Mouse (Mus musculus): Measurements from ENCODE around the gene Mlip. TPM values are rescaled to one million over a fixed set of nuclear protein-coding genes. Genes with fewer than 3 reads are reported as not detected.

Gene Mlip
- 0.27 TPM in 1 of 2 replicates, not detected in the other for polyA plus RNA-seq (2014; fragmentation: Nextera tagmentation; extraction: Ambion mirVana)

DNA sequence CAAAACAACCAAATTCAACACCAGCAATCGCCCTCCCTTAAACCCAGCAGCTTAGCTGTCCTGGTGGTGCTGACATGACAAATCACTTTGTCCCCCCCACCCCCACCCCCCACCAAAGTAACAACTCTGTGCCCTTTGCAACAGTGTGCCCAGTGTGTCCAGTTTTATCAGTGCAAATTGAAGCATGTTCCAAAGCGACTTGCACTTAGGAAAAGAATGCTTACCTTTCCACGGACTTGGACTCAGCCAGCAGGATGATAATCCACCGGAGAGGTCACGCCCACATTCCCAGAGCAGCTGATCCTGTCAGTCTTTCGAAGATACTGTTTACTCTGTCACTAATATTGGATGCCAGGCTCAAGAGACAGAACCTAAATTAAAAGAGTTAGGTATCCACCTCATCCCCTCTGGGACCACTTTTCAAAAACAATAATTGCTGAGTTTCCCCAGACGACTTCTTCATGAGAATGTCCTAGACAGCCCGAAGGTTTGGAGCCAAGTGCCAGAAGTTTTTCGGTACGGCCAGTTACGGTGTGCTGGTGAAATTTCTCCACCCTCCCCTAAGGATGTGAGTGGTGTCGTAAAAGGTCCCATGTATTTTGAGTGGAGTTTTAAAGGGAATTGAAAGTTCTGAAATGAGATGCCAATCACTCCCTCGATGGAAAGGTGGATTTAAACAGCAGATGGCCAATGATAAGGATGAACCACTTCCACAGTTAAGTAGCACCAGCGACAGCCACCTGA lies at the start of gene Mlip:
Gene Mlip (minus strand): TSS at position 538 of the 744 bp plus-strand sequence.
- 84% methylated on average over 14 of the region's 14 CpGs for WGBS
- DNase-seq (ENCODE audit: low spot score) (no peak), ATAC-seq (replicated peaks; ENCODE audit: low FRiP score) (no peak)
- H3K9ac ChIP-seq (ENCODE audit: low read length), result no peak within 1 kb of the TSS
- no peak within 1 kb of the TSS for H3K4me3 ChIP-seq (ENCODE audit: low read depth, low read length)
- no peaks in the 10 kb centered on the region for H3K27me3 ChIP-seq (ENCODE audit: control insufficient read depth, insufficient read depth, low read length)
- no peaks in the 10 kb centered on the region for H3K9me3 ChIP-seq (ENCODE audit: control insufficient read depth, low read length)
- H3K4me1 ChIP-seq (replicated peaks; ENCODE audit: control insufficient read depth, insufficient read depth, low read length), result no peaks in the 10 kb centered on the region
- H3K27ac ChIP-seq (ENCODE audit: low read depth, low read length), result no peak within 1 kb of the TSS
- H3K36me3 ChIP-seq (ENCODE audit: control insufficient read depth, insufficient read depth, low read length), result no peaks in the 10 kb centered on the region
- no peak within 1 kb of the TSS for H3K4me2 ChIP-seq (ENCODE audit: low read depth, low read length, severe bottlenecking)

DNA sequence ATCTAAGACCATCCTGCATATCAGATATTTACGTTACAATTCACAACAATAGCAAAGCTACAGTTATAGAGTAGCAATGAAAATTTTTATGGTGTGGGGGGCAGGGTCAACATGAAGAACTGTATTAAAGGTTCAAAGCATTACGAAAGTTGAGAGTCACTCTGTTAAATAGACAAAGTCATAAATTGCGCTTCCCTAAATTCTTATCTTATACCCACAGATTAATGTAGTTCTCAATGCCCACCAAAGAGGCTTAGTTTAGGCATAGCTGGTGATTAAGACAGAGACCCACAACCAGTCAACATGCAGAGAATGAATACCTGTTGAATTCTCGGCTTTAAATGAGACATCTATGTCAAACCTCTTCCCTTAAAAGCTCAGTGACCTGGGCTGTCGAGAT lies 47.0 kb upstream of the Mlip start:
- Histone ChIP-seq H3K27ac (ENCODE audit: low read depth, low read length) (no peak overlapping the region), H3K36me3 (ENCODE audit: control insufficient read depth, insufficient read depth, low read length) (no peaks in the 10 kb centered on the region), H3K27me3 (ENCODE audit: control insufficient read depth, insufficient read depth, low read length) (no peaks in the 10 kb centered on the region), H3K4me1 (replicated peaks; ENCODE audit: control insufficient read depth, insufficient read depth, low read length) (no peaks in the 10 kb centered on the region), H3K9ac (ENCODE audit: low read length) (no peak overlapping the region), H3K4me2 (ENCODE audit: low read depth, low read length, severe bottlenecking) (no peak overlapping the region), H3K4me3 (ENCODE audit: low read depth, low read length) (no peak overlapping the region), H3K9me3 (ENCODE audit: control insufficient read depth, low read length) (no peaks in the 10 kb centered on the region)
- ATAC-seq (replicated peaks; ENCODE audit: low FRiP score), result no peak
- DNase-seq (ENCODE audit: low spot score), result no peak
- WGBS, result 93% methylated on average over 5 of the region's 5 CpGs

DNA sequence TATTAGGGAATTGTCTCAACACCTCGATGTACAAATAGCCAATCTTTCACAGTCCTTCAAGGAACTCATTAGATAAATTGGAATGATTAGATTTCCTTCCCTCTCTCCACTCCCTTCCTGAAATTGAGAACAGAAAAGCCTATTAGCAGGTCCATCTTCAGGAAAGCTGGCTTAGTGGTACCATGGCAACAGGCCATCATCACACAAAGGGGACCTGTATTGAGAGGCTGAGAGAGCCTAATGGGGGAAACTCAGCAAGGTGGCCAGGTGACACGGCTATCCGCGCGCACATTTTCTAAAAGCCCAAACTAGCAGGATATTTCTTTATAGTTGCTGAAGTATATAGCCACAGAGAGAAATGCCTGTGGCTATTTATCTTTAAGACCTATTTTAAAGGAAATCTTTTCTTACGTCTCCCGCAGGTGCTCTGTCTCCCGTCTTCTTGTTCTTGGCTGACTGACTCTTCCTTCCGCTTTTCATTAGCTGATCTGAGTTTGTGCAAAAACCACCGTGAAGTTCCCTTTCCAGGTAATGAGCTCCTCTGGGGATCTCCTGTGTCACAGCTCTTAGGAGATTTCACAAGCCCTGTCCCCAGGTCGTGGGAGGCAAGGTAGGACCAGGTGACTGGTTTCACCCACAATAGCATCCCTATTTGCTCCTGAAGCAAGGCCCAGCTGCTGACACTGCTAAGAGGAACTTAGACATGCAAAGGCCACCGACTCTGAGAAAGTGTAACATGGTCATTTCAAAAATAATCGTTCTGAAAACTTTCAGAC lies 46.3 kb upstream of the Mlip start:
- DNase-seq (ENCODE audit: low spot score), result peak; percentile 60
- WGBS, result 40% methylated on average over 13 of the region's 13 CpGs
- H3K9ac ChIP-seq (ENCODE audit: low read length), result no peak overlapping the region
- H3K4me1 ChIP-seq (replicated peaks; ENCODE audit: control insufficient read depth, insufficient read depth, low read length), result no peaks in the 10 kb centered on the region
- no peaks in the 10 kb centered on the region for H3K9me3 ChIP-seq (ENCODE audit: control insufficient read depth, low read length)
- H3K4me3 ChIP-seq (ENCODE audit: low read depth, low read length), result no peak overlapping the region
- H3K4me2 ChIP-seq (ENCODE audit: low read depth, low read length, severe bottlenecking), result no peak overlapping the region
- no peaks in the 10 kb centered on the region for H3K36me3 ChIP-seq (ENCODE audit: control insufficient read depth, insufficient read depth, low read length)
- H3K27me3 ChIP-seq (ENCODE audit: control insufficient read depth, insufficient read depth, low read length), result no peaks in the 10 kb centered on the region
- peak; percentile 71 for ATAC-seq (replicated peaks; ENCODE audit: low FRiP score)
- H3K27ac ChIP-seq (ENCODE audit: low read depth, low read length), result no peak overlapping the region

DNA sequence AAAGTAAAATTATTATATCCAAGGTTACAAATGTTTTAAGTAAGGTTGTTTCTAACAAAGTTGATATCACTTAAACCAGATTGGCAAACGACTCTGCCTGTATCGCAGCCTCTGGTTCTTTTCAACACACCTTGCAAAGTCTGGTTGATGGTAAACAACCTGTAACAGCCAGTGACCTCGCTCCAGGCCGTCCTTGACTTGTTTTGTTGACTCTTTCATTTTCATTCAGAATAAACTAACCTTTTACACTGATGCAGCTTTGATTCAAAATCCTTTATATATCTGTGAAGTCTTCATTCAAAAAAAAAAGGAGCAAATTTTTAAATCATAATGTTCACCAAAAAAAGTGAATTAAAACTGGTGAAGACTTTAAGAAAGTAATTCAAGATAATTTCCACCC lies 44.3 kb upstream of the Mlip start:
- Histone ChIP-seq H3K9ac (ENCODE audit: low read length) (no peak overlapping the region), H3K36me3 (ENCODE audit: control insufficient read depth, insufficient read depth, low read length) (no peaks in the 10 kb centered on the region), H3K9me3 (ENCODE audit: control insufficient read depth, low read length) (no peaks in the 10 kb centered on the region), H3K4me1 (replicated peaks; ENCODE audit: control insufficient read depth, insufficient read depth, low read length) (no peaks in the 10 kb centered on the region), H3K4me2 (ENCODE audit: low read depth, low read length, severe bottlenecking) (no peak overlapping the region), H3K4me3 (ENCODE audit: low read depth, low read length) (no peak overlapping the region), H3K27ac (ENCODE audit: low read depth, low read length) (no peak overlapping the region), H3K27me3 (ENCODE audit: control insufficient read depth, insufficient read depth, low read length) (no peaks in the 10 kb centered on the region)
- no peak for ATAC-seq (replicated peaks; ENCODE audit: low FRiP score)
- WGBS, result 69% methylated on average over 4 of the region's 4 CpGs
- DNase-seq (ENCODE audit: low spot score), result no peak

DNA sequence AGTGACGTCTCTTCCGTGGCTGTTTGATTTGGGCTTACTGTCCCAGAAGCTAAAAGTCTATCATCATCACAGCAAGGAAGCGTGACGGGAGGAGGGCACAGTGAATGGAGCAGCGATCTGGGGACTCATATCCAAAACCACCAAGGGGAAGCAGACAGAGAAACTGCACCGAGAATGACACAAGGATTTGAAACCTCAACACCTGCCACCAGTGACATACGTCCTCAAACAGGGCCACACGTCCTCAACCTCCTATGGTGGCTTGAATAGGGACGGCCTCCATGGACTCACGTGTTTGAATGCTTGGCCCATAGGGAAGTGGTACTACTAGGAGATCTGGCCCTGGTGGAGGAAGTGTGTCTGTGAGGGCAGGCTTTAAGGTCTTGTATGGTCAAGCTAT lies 38.5 kb upstream of the Mlip start:
- Histone ChIP-seq H3K36me3 (ENCODE audit: control insufficient read depth, insufficient read depth, low read length) (no peaks in the 10 kb centered on the region), H3K27ac (ENCODE audit: low read depth, low read length) (no peak overlapping the region), H3K27me3 (ENCODE audit: control insufficient read depth, insufficient read depth, low read length) (no peaks in the 10 kb centered on the region), H3K4me3 (ENCODE audit: low read depth, low read length) (no peak overlapping the region), H3K4me2 (ENCODE audit: low read depth, low read length, severe bottlenecking) (no peak overlapping the region), H3K9ac (ENCODE audit: low read length) (no peak overlapping the region), H3K9me3 (ENCODE audit: control insufficient read depth, low read length) (no peaks in the 10 kb centered on the region), H3K4me1 (replicated peaks; ENCODE audit: control insufficient read depth, insufficient read depth, low read length) (no peaks in the 10 kb centered on the region)
- DNase-seq (ENCODE audit: low spot score) (no peak), ATAC-seq (replicated peaks; ENCODE audit: low FRiP score) (no peak)
- WGBS, result 90% methylated on average over 10 of the region's 10 CpGs

DNA sequence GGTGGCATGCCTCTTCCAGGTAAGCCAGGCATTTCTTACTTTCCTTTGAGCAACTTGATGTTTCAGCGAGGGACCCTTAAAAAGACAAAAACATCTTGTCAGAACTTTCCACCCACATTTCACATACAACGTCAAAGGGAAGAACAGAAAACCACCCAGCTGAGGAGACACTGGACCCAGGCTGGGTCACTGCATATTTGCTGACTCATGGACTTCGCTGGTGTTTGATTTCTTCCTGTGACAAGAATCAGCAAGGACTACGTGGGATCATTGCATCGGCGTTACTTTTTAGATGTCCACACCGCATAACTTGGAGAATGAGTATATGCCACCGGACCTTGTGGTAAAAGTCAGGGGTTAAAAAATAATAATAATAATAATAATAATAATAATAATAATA lies 36.2 kb upstream of the Mlip start:
- no peaks in the 10 kb centered on the region for H3K4me1 ChIP-seq (replicated peaks; ENCODE audit: control insufficient read depth, insufficient read depth, low read length)
- H3K36me3 ChIP-seq (ENCODE audit: control insufficient read depth, insufficient read depth, low read length), result no peaks in the 10 kb centered on the region
- no peak overlapping the region for H3K27ac ChIP-seq (ENCODE audit: low read depth, low read length)
- H3K27me3 ChIP-seq (ENCODE audit: control insufficient read depth, insufficient read depth, low read length), result no peaks in the 10 kb centered on the region
- WGBS, result 91% methylated on average over 8 of the region's 8 CpGs
- ATAC-seq (replicated peaks; ENCODE audit: low FRiP score) (no peak), DNase-seq (ENCODE audit: low spot score) (no peak)
- no peak overlapping the region for H3K4me3 ChIP-seq (ENCODE audit: low read depth, low read length)
- H3K9me3 ChIP-seq (ENCODE audit: control insufficient read depth, low read length), result no peaks in the 10 kb centered on the region
- no peak overlapping the region for H3K9ac ChIP-seq (ENCODE audit: low read length)
- no peak overlapping the region for H3K4me2 ChIP-seq (ENCODE audit: low read depth, low read length, severe bottlenecking)

DNA sequence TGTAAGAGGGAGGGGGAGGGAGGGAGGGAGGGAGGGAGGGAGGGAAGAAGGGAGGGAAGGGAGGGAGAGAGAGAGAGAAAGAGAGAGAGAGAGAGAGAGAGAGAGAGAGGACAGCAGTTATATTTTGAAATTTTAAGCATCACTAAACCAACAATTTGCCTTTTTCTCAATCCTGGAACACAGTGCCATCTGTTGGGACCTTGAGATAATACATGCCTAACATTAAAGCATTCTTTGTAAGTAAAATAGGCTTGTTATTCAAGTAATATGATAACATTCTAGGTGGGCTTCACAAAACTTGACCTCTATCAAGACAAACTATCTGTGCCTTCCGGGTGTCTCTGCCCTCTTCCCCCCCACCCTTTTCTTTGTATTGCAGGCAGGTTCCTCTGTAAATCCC lies 34.0 kb upstream of the Mlip start:
- Histone ChIP-seq H3K4me3 (ENCODE audit: low read depth, low read length) (no peak overlapping the region), H3K4me2 (ENCODE audit: low read depth, low read length, severe bottlenecking) (no peak overlapping the region), H3K4me1 (replicated peaks; ENCODE audit: control insufficient read depth, insufficient read depth, low read length) (no peaks in the 10 kb centered on the region), H3K27ac (ENCODE audit: low read depth, low read length) (no peak overlapping the region), H3K36me3 (ENCODE audit: control insufficient read depth, insufficient read depth, low read length) (no peaks in the 10 kb centered on the region), H3K9ac (ENCODE audit: low read length) (no peak overlapping the region), H3K27me3 (ENCODE audit: control insufficient read depth, insufficient read depth, low read length) (no peaks in the 10 kb centered on the region), H3K9me3 (ENCODE audit: control insufficient read depth, low read length) (no peaks in the 10 kb centered on the region)
- ATAC-seq (replicated peaks; ENCODE audit: low FRiP score), result no peak
- WGBS, result 50% methylated on average over 1 of the region's 1 CpGs
- DNase-seq (ENCODE audit: low spot score), result no peak

DNA sequence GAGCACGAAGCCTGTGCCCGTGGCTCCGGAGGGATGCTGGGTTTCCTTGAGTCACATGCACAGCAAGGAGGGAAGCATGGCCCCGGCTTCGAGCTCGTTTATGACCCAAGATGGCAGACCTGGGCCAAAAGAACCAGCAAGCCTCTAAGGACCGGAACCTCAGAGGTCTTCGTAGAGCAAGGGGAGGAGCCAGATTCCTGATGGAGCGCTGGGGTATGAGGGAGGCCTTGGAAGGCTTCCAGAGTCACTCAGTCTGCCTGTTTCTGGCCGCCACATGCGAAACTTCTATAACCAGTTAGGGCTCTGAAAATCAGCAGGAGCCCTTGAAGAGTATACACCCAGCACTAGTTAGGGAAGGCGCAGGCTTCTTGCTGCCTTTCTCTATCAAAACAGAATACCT lies 32.8 kb upstream of the Mlip start:
- 88% methylated on average over 12 of the region's 12 CpGs for WGBS
- Histone ChIP-seq H3K9ac (ENCODE audit: low read length) (no peak overlapping the region), H3K36me3 (ENCODE audit: control insufficient read depth, insufficient read depth, low read length) (no peaks in the 10 kb centered on the region), H3K4me1 (replicated peaks; ENCODE audit: control insufficient read depth, insufficient read depth, low read length) (no peaks in the 10 kb centered on the region), H3K4me3 (ENCODE audit: low read depth, low read length) (no peak overlapping the region), H3K9me3 (ENCODE audit: control insufficient read depth, low read length) (no peaks in the 10 kb centered on the region), H3K27me3 (ENCODE audit: control insufficient read depth, insufficient read depth, low read length) (no peaks in the 10 kb centered on the region), H3K27ac (ENCODE audit: low read depth, low read length) (no peak overlapping the region), H3K4me2 (ENCODE audit: low read depth, low read length, severe bottlenecking) (no peak overlapping the region)
- no peak for ATAC-seq (replicated peaks; ENCODE audit: low FRiP score)
- no peak for DNase-seq (ENCODE audit: low spot score)
